Mouse (Mus musculus) neutrophil, adult 59 days (primary cell): ENCODE results near the gene Gm2030. TPM values are rescaled to one million over a fixed set of nuclear protein-coding genes. Genes with fewer than 3 reads are reported as not detected.

ENCODE experiments used
- total RNA-seq, 2 experiments: library from RNA; stranded (reverse); gene quantifications; 1 replicate in 1 of 2; 2 replicates in 1 of 2; pipeline ENCODE4 v1.2.4; 2023

Gm2030 gene
- not detected for total RNA-seq

DNA sequence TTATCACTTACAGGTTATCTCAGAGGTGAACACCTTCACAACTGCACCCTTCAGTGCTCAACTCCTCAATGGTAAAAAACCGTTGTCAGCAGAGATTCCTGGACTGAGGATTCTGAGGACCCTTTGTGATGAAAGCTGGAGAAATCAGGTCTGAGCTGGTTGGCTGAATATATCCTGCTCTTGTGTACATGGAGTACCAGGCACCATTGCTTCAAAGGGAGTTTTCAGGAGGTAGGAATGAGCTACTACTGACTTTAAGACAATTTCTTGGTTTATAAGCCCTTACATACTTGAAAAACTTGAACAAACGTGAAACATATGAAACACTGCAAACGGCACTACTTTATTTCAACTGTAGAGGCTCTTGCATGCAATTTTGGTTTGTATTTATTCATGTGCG lies at the start of gene Gm2030:
TSS of gene Gm2030 (minus strand) at position 101 of the 400 bp plus-strand sequence.

Other genes starting within 250 kb of the Gm2030 start
- not detected for gene Gm2012, start 78.7 kb downstream of the Gm2030 start, total RNA-seq
- not detected for gene Slx, start 235.5 kb upstream of the Gm2030 start, total RNA-seq